Mouse (Mus musculus) MEL (cell line): ENCODE data around the gene Amacr. TPM values are rescaled to one million over a fixed set of nuclear protein-coding genes. Genes with fewer than 3 reads are reported as not detected.

ENCODE experiments used
- DNase-seq: peaks from one replicate; pipeline ENCODE4 v3.0.0; 2011; ENCODE audit warnings: low read depth, low spot score
- H3K27ac ChIP-seq: 2 replicates; pipeline ENCODE4 v1.5.1; 2012; ENCODE audit warnings: low read depth, mild to moderate bottlenecking, control low read depth, low read length, moderate library complexity; ENCODE audit not compliant: control insufficient read depth
- H3K27me3 ChIP-seq, 2 experiments: fragments of 150-350 bp in 1 of 2; sonication (generic) in 1 of 2; 2 replicates each; pipeline ENCODE4 v1.6.1; 2012; ENCODE audit warnings: low read length in 2 of 2, mild to moderate bottlenecking in 2 of 2, improper control_type of control experiment in 1 of 2, moderate library complexity in 1 of 2; ENCODE audit not compliant: insufficient read depth in 2 of 2, control insufficient read depth in 1 of 2
- H3K36me3 ChIP-seq, 2 experiments: 2 replicates each; pipeline ENCODE4 v1.6.1; 2012 to 2014; ENCODE audit warnings: low read length in 2 of 2, improper control_type of control experiment in 1 of 2, inconsistent platforms in 1 of 2, mild to moderate bottlenecking in 1 of 2; ENCODE audit not compliant: insufficient read depth in 2 of 2, control insufficient read depth in 1 of 2
- H3K4me1 ChIP-seq, 2 experiments: fragments of 150-350 bp in 1 of 2; sonication (generic) in 1 of 2; 2 replicates each; pipeline ENCODE4 v1.6.1; 2012; ENCODE audit warnings: low read length in 2 of 2, improper control_type of control experiment in 1 of 2, mild to moderate bottlenecking in 1 of 2; ENCODE audit not compliant: insufficient read depth in 2 of 2, control insufficient read depth in 1 of 2
- H3K4me3 ChIP-seq, 2 experiments: fragments of 150-350 bp in 1 of 2; sonication (generic) in 1 of 2; 2 replicates each; pipeline ENCODE4 v1.5.1; 2012; ENCODE audit warnings: low read depth in 2 of 2, low read length in 2 of 2, mild to moderate bottlenecking in 2 of 2, moderate library complexity in 2 of 2, control low read depth in 1 of 2, improper control_type of control experiment in 1 of 2; ENCODE audit not compliant: control insufficient read depth in 1 of 2, insufficient read depth in 1 of 2
- H3K79me2 ChIP-seq: 2 replicates; pipeline ENCODE4 v1.6.1; 2012; ENCODE audit warnings: mild to moderate bottlenecking, low read length, moderate library complexity; ENCODE audit not compliant: control insufficient read depth, poor library complexity, insufficient read depth
- H3K9ac ChIP-seq: 2 replicates; pipeline ENCODE4 v1.6.1; 2012; ENCODE audit warnings: low read depth, mild to moderate bottlenecking, control low read depth, low read length, moderate library complexity; ENCODE audit not compliant: control insufficient read depth, poor library complexity, severe bottlenecking
- H3K9me3 ChIP-seq: fragments of 150-350 bp; sonication (generic); replicated peaks from 2 replicates; pipeline ENCODE4 v1.6.1; 2012; ENCODE audit warnings: mild to moderate bottlenecking, low read length, improper control_type of control experiment, moderate library complexity; ENCODE audit not compliant: insufficient read depth
- KAT2A ChIP-seq: conservative IDR thresholded peaks from 2 replicates; pipeline ENCODE4 v1.6.1; 2012; ENCODE audit warnings: low read depth, low read length, improper control_type of control experiment, inconsistent platforms
- MXI1 ChIP-seq: IDR thresholded peaks from 2 replicates; pipeline ENCODE4 v1.6.1; 2011; ENCODE audit warnings: mild to moderate bottlenecking, low read depth, low read length, improper control_type of control experiment
- MYB ChIP-seq: IDR thresholded peaks from 2 replicates; pipeline ENCODE4 v1.6.1; 2011; ENCODE audit warnings: mild to moderate bottlenecking, low read depth, low read length, improper control_type of control experiment
- POLR2A ChIP-seq, 2 experiments: IDR thresholded peaks; 2 replicates each; pipeline ENCODE4 v1.6.1; 2011 to 2012; ENCODE audit warnings: low read length in 2 of 2, mild to moderate bottlenecking in 2 of 2, control low read depth in 1 of 2, improper control_type of control experiment in 1 of 2, low read depth in 1 of 2, moderate library complexity in 1 of 2; ENCODE audit not compliant: control insufficient read depth in 1 of 2, insufficient read depth in 1 of 2, poor library complexity in 1 of 2
- ZMIZ1 ChIP-seq: IDR thresholded peaks from 2 replicates; pipeline ENCODE4 v1.6.1; 2012; ENCODE audit warnings: low read depth, mild to moderate bottlenecking, inconsistent platforms, low read length, improper control_type of control experiment, moderate library complexity
- polyA plus RNA-seq, 2 experiments: library from polyadenylated mRNA; stranded (reverse) in 1 of 2; unstranded in 1 of 2; fragments of >175 nt in 1 of 2; fragments of >200 nt in 1 of 2; gene quantifications; 2 replicates each; pipeline versions ENCODE4 v1.2.1 to v1.2.4; 2012; ENCODE audit warnings: low replicate concordance in 2 of 2, low read depth in 1 of 2; ENCODE audit not compliant: insufficient read length in 2 of 2, insufficient read depth in 1 of 2, missing spikeins in 1 of 2
- total RNA-seq: library from RNA; depleted of rRNA; stranded (reverse); fragments of 300-350 nt; gene quantifications from 2 replicates; pipeline ENCODE4 v1.2.3, GENCODE M21; 2012; rRNA removed

The Amacr gene
- total and polyA plus RNA-seq, 3 experiments, result not detected

DNA sequence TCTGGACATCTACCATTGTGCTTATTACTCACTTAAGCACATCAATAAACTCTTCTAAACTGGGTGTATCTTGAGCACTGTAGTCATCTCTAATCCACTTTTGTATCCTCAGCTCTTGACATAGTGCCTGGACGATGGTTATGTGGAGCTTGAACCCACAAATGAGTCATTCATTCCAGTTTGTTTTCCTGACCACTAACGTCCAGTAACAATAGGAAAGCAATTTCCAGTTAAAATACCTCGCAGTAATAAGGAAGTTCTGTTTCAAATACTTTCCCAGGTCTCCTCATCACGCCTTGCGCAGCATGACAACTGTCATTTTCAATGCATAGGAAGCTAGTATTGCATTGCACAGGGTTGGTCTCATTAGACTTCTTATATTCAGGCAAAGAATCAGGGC is 61.3 kb downstream of the Amacr start:
- no peak for DNase-seq
- H3K79me2 ChIP-seq, result no peaks in the 10 kb centered on the region
- H3K4me3 ChIP-seq, result no peak overlapping the region
- H3K27ac ChIP-seq, result no peak overlapping the region
- no peaks in the 10 kb centered on the region for H3K36me3 ChIP-seq
- H3K9me3 ChIP-seq, result no peaks in the 10 kb centered on the region
- H3K27me3 ChIP-seq, result no peaks in the 10 kb centered on the region
- H3K9ac ChIP-seq, result no peak overlapping the region
- no peaks in the 10 kb centered on the region for H3K4me1 ChIP-seq
- no peak for TF ChIP-seq ZMIZ1
- no peak for TF ChIP-seq POLR2A (IDR thresholded peaks at IDR 0.05; ENCODE audit: control insufficient read depth in 1 of 2, insufficient read depth in 1 of 2, low read depth in 1 of 2, low read length in 2 of 2, poor library complexity in 1 of 2)
- TF ChIP-seq KAT2A, result no peak
- TF ChIP-seq MYB, result no peak
- TF ChIP-seq MXI1, result no peak

Other genes starting within 250 kb of the Amacr start
- not detected in 2 replicates for gene C1qtnf3, start 29.4 kb upstream of the Amacr start, total RNA-seq
- not detected for gene C1qtnf3, start 29.4 kb upstream of the Amacr start, polyA plus RNA-seq
- gene Slc45a2, start 19.0 kb downstream of the Amacr start, total RNA-seq, result not detected in 2 replicates
- not detected for gene Slc45a2, start 19.0 kb downstream of the Amacr start, polyA plus RNA-seq
- not detected in 2 replicates for gene Rxfp3, start 56.2 kb downstream of the Amacr start, total RNA-seq
- not detected for gene Rxfp3, start 56.2 kb downstream of the Amacr start, polyA plus RNA-seq
- not detected in 2 replicates for gene Adamts12, start 83.0 kb downstream of the Amacr start, total RNA-seq
- not detected for gene Adamts12, start 83.0 kb downstream of the Amacr start, polyA plus RNA-seq